In genomic region chr9:15039848-15040247, GRCm38 (mm10) we compare ENCODE assay signal across 12 mouse cellular contexts.
"Had no signal": no experiment of that assay in that cellular context is flagged by ENCODE, and none has a peak within 500 bp of the region (broad histone marks: within the 10 kb centered on the region; RNA-seq: fewer than 3 reads in every experiment).

No protein-coding gene starts in this region.

- H3K9ac ChIP-seq: kidney, embryonic 15.5 days; liver, embryonic 15.5 days; lung, embryonic 14.5 days; midbrain, embryonic 12.5 days had no signal

- H3K4me3 ChIP-seq: kidney, embryonic 15.5 days; left cerebral cortex, adult 2 months; limb, embryonic 10.5 days; liver, embryonic 15.5 days; midbrain, embryonic 12.5 days had no signal

- H3K36me3 ChIP-seq: liver, embryonic 15.5 days had no signal

- H3K4me2 ChIP-seq: kidney, embryonic 15.5 days; liver, embryonic 11.5 days; liver, embryonic 15.5 days; lung, embryonic 14.5 days; midbrain, embryonic 12.5 days had no signal

- H3K27ac ChIP-seq: kidney, embryonic 15.5 days; left cerebral cortex, adult 2 months; limb, embryonic 10.5 days; liver, embryonic 15.5 days; midbrain, embryonic 12.5 days; stomach, postnatal 0 days had no signal

- H3K9me3 ChIP-seq: kidney, embryonic 15.5 days; limb, embryonic 10.5 days; liver, embryonic 15.5 days; midbrain, embryonic 12.5 days had no signal

- H3K27me3 ChIP-seq: kidney, embryonic 15.5 days; midbrain, embryonic 12.5 days had no signal

- DNase-seq: kidney, postnatal 14 days; lung, embryonic 14.5 days; right cerebral cortex, adult 18-20 months; right cerebral cortex, postnatal 25 days; thymus, postnatal 4 days had no signal
